Mouse (Mus musculus): ENCODE results near the gene Jmjd6. TPM values are rescaled to one million over a fixed set of nuclear protein-coding genes. Genes with fewer than 3 reads are reported as not detected.

The Jmjd6 gene
- polyA plus RNA-seq, 1 experiment from 2014 or later, result 94.4 TPM

DNA sequence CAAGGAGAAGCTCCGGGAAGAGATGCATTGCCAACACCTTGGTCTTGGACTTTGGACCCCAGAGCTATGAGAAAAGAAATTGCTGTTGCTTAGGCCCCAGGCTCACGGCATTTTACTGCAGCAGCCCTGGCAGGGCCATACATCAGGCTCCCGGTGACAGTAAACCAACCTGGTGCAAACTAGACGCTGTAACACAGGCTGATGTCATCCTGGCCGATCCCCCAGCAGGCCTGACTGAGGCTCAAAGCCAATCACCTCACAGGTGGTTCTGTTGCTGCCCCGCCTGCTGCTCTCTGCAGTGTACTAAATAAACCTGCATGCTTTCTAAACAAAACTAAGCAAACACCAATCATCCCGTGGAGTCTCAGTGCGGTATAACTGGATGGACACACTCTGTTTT, 24.5 kb downstream of the Jmjd6 start:
- Histone ChIP-seq H3K9me3 (no peaks in the 10 kb centered on the region), H3K4me1 (peaks cover 73% of the 10 kb centered on the region), H3K36me3 (no peaks in the 10 kb centered on the region), H3K9ac (no peak overlapping the region), H3K4me2 (replicated peaks) (no peak overlapping the region), H3K4me3 (no peak overlapping the region), H3K27ac (no peak overlapping the region), H3K27me3 (replicated peaks) (no peaks in the 10 kb centered on the region)
- WGBS, result 52% methylated on average over 8 of the region's 8 CpGs
- no peak for ATAC-seq (ENCODE audit: low FRiP score, low read depth)

DNA sequence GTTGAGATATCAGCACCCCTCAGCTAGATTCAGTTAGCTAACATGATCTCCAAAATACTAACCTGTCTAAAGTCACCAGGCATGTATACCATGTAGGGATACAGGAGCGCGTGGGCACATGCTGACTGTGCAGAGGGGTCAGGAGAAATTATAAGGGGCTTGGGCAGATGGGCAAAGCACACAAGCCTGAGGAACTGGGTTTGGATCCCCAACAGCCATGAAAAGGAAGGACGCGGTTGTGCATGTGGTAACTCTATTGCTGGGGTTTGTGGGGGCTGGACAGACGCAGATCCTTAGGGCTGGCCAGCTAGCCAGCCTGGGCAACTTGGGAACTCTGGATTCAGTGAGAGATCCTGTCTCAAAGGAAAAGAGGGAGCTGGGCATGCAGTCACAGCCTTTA, 25.7 kb downstream of the Jmjd6 start:
- no peak overlapping the region for H3K4me2 ChIP-seq (replicated peaks)
- H3K27me3 ChIP-seq (replicated peaks), result no peaks in the 10 kb centered on the region
- no peak overlapping the region for H3K27ac ChIP-seq
- no peak for ATAC-seq (ENCODE audit: low FRiP score, low read depth)
- no peak overlapping the region for H3K9ac ChIP-seq
- H3K9me3 ChIP-seq, result no peaks in the 10 kb centered on the region
- H3K4me1 ChIP-seq, result peaks cover 82% of the 10 kb centered on the region
- WGBS, result over 99% methylated on average over 5 of the region's 5 CpGs
- no peak overlapping the region for H3K4me3 ChIP-seq
- H3K36me3 ChIP-seq, result no peaks in the 10 kb centered on the region

DNA sequence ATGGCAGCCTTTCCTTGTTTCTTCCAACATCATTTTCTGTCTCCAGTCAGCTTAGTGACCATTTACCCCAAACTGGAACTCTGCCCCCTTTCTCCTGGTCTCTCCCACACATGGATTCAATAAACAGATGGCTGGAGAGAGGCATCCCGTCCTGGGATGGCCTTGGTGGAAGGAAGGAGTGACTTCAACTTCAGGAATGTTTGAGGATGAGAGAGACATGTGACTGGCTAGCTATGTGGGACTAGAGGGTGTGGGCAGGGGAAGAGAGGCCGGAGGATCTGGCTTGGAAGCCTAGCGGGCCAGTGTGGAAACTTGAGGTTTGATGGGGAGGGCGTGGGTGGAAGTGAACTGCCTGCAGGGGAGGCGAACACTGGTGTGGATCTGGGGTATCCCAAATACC, 26.5 kb downstream of the Jmjd6 start:
- Histone ChIP-seq H3K9me3 (no peaks in the 10 kb centered on the region), H3K9ac (no peak overlapping the region), H3K36me3 (no peaks in the 10 kb centered on the region), H3K4me3 (no peak overlapping the region), H3K27ac (no peak overlapping the region), H3K27me3 (replicated peaks) (no peaks in the 10 kb centered on the region), H3K4me2 (replicated peaks) (no peak overlapping the region), H3K4me1 (peaks cover 82% of the 10 kb centered on the region)
- 88% methylated on average over 5 of the region's 5 CpGs for WGBS
- no peak for ATAC-seq (ENCODE audit: low FRiP score, low read depth)

DNA sequence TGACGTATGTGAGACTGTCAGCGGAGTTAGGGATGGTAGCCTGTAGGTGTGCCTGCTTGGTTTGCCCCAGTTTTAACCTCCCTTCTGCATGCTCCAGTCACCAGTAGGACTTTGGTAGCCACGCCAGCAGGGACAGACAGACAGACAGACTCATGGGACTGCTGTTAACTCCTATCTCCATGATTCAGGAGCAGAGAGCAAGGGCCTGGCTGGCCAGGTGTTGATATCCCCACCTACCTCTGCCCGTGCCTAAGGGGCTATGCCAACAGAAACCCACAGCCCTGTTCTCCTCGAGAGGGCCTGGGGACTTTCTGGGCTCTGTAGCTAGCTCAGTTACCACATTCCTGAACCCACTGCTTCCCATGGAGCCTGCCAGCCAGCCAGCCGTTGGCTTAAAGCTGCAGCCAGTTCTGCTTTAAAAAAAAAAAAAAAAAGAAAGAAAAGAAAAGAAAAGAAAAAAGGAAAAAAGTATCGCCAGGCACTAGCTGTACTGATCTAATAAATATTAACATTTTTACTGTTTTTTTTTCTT, 28.3 kb downstream of the Jmjd6 start:
- Histone ChIP-seq H3K4me3 (no peak overlapping the region), H3K9ac (no peak overlapping the region), H3K27ac (peak overlapping the region; percentile 87), H3K4me1 (peaks cover 81% of the 10 kb centered on the region), H3K36me3 (peaks cover 2% of the 10 kb centered on the region; the same call in 1 of the 2 replicates), H3K9me3 (no peaks in the 10 kb centered on the region), H3K27me3 (replicated peaks) (no peaks in the 10 kb centered on the region), H3K4me2 (replicated peaks) (peak overlapping the region; percentile 39)
- no peak for ATAC-seq (ENCODE audit: low FRiP score, low read depth)
- 22% methylated on average over 7 of the region's 7 CpGs for WGBS

DNA sequence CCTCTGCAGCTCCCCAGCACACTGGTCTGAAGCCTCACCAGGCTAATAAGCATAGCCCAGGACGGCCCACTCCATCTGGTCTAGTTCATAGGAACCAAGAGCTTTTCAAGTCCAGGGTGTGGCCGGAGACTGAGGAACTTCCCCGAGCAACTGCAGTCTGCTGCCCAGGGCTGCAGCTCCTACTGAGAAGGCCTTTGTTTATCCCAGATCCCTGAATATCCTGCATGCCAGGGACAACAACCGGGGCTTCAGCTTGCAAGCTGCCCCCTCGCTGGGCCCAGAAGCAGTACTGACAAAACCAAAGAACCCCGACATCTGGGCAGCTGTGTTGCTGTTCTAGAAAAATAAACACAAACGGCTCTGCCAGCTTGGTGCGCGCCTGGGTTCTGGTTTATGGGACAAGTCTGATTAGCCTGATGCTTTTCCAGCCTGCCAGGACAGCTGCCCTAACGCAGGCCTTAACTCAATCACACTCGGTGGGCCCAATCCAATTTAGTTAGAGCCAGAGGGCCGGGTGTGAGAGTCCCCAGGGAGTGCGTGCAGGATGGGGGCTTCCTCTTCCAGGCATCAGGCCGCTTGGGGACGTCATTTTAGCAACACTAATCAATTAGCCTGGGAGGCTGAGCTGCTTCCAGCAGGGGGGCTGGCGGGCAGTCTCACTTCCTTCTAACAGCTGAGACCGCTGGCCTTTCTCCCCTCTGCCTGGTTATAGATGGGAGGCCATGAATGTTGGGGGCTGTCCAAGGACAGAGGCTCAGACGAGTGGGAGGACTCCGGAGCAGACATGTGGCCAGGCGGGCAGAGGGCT, 29.0 kb downstream of the Jmjd6 start:
- H3K27ac ChIP-seq, result peak overlapping the region; percentile 87
- H3K9me3 ChIP-seq, result no peaks in the 10 kb centered on the region
- peak; percentile 8; the same call in 1 of the 2 replicates for ATAC-seq (ENCODE audit: low FRiP score, low read depth)
- H3K4me2 ChIP-seq (replicated peaks), result peak overlapping the region; percentile 39
- WGBS, result 1% methylated on average over 20 of the region's 20 CpGs
- no peak overlapping the region for H3K4me3 ChIP-seq
- no peaks in the 10 kb centered on the region for H3K27me3 ChIP-seq (replicated peaks)
- H3K9ac ChIP-seq, result peak overlapping the region; percentile 29; the same call in 1 of the 2 replicates
- peaks cover 76% of the 10 kb centered on the region for H3K4me1 ChIP-seq
- peaks cover 6% of the 10 kb centered on the region; the same call in 1 of the 2 replicates for H3K36me3 ChIP-seq

DNA sequence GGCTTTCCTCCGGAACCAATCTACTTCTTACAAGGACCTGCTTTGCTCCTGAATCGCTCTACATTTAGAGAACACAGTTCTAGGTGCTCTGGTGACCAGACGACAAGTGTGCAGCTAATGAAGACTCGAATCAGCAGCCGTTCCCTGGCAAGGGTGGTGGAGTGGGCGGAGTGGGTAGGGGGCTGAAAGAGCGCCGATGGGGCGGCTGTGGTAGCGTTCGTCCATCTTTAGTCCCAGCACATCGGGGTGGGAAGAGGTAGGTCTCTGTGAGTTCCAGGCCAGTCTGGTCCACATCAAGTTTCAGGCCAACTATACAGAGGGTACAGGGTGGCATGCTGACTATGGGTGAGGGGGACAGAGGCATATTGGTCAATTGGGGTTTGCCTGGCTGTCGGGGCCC, 29.6 kb downstream of the Jmjd6 start:
- Histone ChIP-seq H3K27me3 (replicated peaks) (no peaks in the 10 kb centered on the region), H3K9me3 (no peaks in the 10 kb centered on the region), H3K4me3 (no peak overlapping the region), H3K4me2 (replicated peaks) (peak overlapping the region; percentile 39), H3K36me3 (peaks cover 6% of the 10 kb centered on the region; the same call in 1 of the 2 replicates), H3K9ac (0 out of 2 replicates have a peak overlapping the region, but pooled peaks have one; percentile 29), H3K4me1 (peaks cover 70% of the 10 kb centered on the region), H3K27ac (peak overlapping the region; percentile 87)
- WGBS, result 66% methylated on average over 13 of the region's 13 CpGs
- no peak for ATAC-seq (ENCODE audit: low FRiP score, low read depth)

DNA sequence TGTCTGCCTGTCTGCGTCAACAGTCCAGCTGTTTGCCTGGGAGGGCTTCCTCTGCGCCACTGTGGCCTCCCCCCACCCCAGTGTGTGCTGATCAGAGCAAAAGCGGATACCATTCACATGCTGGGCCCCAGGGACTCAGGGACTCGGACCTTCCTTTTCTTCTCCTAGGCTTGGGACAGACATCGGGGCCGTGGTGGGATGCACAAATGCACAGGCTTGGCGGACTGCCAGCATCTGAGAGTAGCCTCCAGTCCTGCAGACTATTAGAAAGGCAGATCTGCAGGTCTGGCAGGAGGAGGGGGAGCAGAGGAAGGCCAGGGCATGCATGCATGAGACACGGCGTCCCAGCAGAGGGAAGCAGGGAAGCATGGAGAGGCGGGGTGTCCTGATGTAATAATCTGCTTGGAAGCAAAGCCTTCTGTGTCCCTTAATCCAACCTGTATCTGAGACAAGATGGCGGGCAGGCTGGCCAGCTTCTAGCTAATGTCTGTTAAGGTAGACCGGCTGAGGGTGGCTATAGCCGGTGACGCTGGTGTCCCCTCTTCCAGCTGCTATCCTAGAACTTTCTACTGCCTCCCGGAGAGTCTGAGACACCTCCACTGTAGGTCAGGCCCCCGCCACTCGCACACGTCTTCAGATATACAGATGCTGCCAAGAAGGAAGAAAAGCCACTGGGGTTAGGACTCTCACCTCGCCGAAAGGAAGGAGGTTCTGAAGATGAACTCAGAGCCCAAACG, 30.3 kb downstream of the Jmjd6 start:
- no peak overlapping the region for H3K4me3 ChIP-seq
- H3K9ac ChIP-seq, result peak overlapping the region; percentile 39; the same call in 1 of the 2 replicates

DNA sequence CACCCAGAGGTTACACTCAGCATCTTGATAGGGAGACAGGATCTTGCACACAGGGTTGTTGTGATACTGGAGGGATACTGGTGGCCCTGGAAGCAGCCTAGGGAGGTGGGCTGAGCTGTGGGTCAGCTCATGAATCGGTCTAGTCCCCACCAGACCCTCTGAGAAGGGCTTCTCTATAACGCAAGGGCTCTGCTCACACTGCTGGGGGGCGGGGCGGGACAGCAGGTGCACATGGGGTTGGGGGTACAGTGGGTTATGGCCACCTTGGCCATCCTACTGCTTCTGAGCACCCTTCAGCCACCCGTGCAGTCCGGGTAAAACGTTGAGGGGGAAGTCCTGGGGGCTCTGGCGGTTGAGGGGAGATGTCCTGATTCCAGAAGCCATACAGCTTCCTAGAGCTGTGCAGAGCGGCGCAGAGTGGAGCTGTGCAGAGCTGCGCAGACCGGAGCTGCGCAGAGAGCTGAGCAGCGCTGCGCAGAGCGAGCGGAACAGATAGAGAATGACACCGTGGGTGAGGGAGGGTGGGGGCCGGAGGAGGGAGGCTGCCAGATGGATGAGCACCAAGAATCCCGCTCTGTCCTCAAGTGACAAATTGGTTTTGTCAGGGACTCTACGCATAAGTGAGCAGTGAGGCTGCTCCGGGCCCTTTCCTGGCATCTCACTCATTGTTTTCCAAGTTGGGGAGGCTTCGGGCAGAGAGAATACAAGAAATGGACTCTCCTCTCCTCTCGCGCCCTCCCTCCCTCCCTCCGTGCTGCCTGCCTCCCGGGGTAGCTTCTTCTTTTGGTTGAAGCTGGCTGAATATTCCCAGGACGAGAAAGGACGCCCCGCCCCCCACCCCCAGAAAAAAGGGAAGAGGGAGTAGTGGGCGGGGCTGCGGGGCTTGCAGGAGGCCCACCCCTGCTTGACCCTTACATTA, 32.0 kb downstream of the Jmjd6 start:
- Histone ChIP-seq H3K27ac (peak overlapping the region; percentile 93), H3K4me3 (peak overlapping the region; percentile 21), H3K9me3 (no peaks in the 10 kb centered on the region), H3K36me3 (peaks cover 8% of the 10 kb centered on the region), H3K9ac (peak overlapping the region; percentile 56), H3K4me1 (peaks cover 60% of the 10 kb centered on the region), H3K27me3 (replicated peaks) (no peaks in the 10 kb centered on the region), H3K4me2 (replicated peaks) (peak overlapping the region; percentile 62)
- peak; percentile 85 for ATAC-seq (ENCODE audit: low FRiP score, low read depth)
- WGBS, result 6% methylated on average over 32 of the region's 32 CpGs

More for the DNA sequence above, 30.3 kb downstream of the Jmjd6 start:
- Histone ChIP-seq H3K27ac (peak overlapping the region; percentile 87), H3K27me3 (replicated peaks) (no peaks in the 10 kb centered on the region), H3K36me3 (peaks cover 6% of the 10 kb centered on the region; the same call in 1 of the 2 replicates), H3K9me3 (no peaks in the 10 kb centered on the region), H3K4me1 (peaks cover 68% of the 10 kb centered on the region), H3K4me2 (replicated peaks) (peak overlapping the region; percentile 39)
- peak; percentile 42 for ATAC-seq (ENCODE audit: low FRiP score, low read depth)
- 43% methylated on average over 21 of the region's 21 CpGs for WGBS

DNA sequence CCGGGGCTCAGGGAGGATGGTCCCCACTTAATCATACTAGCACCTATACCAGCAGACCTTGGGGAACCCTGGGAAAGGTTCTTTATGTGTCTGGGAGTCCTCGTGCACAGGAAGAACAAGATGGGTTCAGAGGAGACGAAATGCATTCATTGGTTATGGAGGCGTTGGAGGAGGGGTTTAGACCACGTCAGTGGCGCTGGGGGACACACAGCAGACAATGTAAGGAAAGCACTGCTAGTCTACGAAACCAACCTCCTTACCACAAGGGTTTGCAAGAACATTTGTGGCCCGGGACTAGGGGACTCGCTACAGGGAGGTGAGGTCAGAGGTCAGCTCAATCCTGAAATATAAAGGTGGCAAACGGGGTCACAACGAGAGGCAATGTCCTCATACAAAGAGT, 32.7 kb downstream of the Jmjd6 start:
- no peak overlapping the region for H3K4me3 ChIP-seq
- no peak for ATAC-seq (ENCODE audit: low FRiP score, low read depth)
- H3K4me2 ChIP-seq (replicated peaks), result peak overlapping the region; percentile 62
- WGBS, result 47% methylated on average over 11 of the region's 11 CpGs
- peaks cover 53% of the 10 kb centered on the region for H3K4me1 ChIP-seq
- no peaks in the 10 kb centered on the region for H3K9me3 ChIP-seq
- no peaks in the 10 kb centered on the region for H3K27me3 ChIP-seq (replicated peaks)
- peak overlapping the region; percentile 93 for H3K27ac ChIP-seq
- peak overlapping the region; percentile 56; the same call in 1 of the 2 replicates for H3K9ac ChIP-seq
- peaks cover 8% of the 10 kb centered on the region for H3K36me3 ChIP-seq

DNA sequence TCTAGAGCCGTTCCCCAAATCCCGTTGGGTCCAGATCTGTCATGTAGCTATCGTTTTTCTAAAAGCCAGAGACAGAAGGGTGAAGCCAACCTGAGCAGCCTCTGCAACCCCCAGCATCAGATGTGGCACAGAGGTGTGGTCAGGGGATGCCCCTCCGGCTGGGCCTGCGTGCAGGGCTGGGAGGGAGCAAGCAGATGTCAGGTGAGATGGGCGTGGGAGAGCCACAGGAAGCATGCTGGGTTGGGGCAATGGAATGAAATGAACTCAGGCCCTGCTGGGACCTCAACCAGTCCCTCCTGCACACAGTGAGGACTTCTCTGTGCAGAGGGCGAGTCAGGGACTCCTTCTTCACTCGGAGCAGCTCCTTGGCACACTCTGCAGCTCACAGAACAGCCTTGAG, 33.7 kb downstream of the Jmjd6 start:
- H3K27ac ChIP-seq, result no peak overlapping the region; the same call in 1 of the 2 replicates
- no peak overlapping the region for H3K4me3 ChIP-seq
- H3K9ac ChIP-seq, result no peak overlapping the region
- no peak for ATAC-seq (ENCODE audit: low FRiP score, low read depth)
- no peak overlapping the region for H3K4me2 ChIP-seq (replicated peaks)
- peaks cover 45% of the 10 kb centered on the region for H3K4me1 ChIP-seq
- H3K27me3 ChIP-seq (replicated peaks), result no peaks in the 10 kb centered on the region
- 84% methylated on average over 8 of the region's 8 CpGs for WGBS
- H3K36me3 ChIP-seq, result peaks cover 8% of the 10 kb centered on the region
- H3K9me3 ChIP-seq, result no peaks in the 10 kb centered on the region

DNA sequence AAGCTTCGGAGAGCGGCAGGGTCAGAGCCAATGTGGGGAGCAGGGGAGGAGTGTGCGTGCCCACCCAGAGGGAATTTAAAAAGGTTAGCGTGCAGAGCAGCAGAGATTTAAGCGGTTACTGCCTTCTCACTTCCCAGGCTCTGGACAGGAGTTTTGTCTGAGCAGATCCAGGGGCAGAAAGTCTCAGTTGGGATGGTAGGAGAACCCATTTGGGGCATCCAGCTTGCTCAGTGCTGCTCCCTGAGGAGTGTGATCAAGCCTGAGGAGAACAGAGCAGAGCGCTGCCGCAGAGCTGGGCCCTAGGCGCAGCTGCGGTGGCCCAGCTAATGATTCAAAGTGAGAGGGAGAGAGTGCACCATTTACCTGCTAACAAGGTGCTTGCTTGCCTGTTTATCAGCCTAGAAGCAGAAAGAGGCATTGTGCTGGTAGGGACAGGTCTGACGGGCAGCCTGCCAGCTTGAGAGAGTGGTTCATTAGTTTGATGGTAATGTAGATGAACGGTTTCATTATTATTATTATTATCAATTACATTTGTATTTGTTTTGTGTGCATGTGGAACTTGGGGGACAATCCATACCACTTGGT, 34.3 kb downstream of the Jmjd6 start:
- Histone ChIP-seq H3K4me1 (peaks cover 39% of the 10 kb centered on the region), H3K36me3 (peaks cover 8% of the 10 kb centered on the region), H3K9me3 (no peaks in the 10 kb centered on the region), H3K27me3 (replicated peaks) (no peaks in the 10 kb centered on the region), H3K4me3 (no peak overlapping the region), H3K4me2 (replicated peaks) (no peak overlapping the region), H3K9ac (no peak overlapping the region), H3K27ac (0 out of 2 replicates have a peak overlapping the region, but pooled peaks have one; percentile 10)
- ATAC-seq (ENCODE audit: low FRiP score, low read depth), result no peak
- WGBS, result 74% methylated on average over 11 of the region's 11 CpGs

Measured in neural tube, embryonic 12.5 days (tissue).